Mouse (Mus musculus) T-helper 17 cell (primary cell): Measurements from ENCODE around the gene Pde7b.
"Not testable (repeated sequence)": the region's sequence is repeated elsewhere in the genome, so short reads cannot be mapped to it uniquely, and the experiment has no call there.

ENCODE experiments used
- in situ Hi-C, 2 experiments: fragments of 300-600 bp; cut with MboI, MseI; formaldehyde crosslinking; loops; 1 replicate in 1 of 2; 2 replicates in 1 of 2; pipeline ENCODE4 v1.15.1; 2025; ENCODE audit warnings: high pct_unique_total_duplicates in 2 of 2

The Pde7b gene

DNA sequence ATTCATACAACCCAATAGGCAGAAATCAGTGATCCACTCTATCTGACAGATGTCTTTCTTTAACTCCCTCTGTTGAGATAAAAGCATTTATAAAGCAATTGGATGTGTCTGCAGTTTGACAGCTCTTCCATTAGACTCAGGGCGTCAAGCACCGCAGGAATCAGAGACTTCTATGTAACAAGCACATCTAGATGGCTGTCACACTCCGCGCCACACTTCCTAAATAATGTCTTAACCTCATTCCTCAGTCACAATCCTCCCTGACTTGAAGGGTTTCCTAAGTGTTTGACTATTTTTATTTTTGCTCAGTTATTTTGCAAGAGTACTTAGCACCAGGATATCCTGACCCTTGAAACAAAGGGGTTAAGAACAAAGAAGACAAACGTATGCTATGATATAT is 174.7 kb downstream of the Pde7b start:
- in situ Hi-C loops: no loop called here

DNA sequence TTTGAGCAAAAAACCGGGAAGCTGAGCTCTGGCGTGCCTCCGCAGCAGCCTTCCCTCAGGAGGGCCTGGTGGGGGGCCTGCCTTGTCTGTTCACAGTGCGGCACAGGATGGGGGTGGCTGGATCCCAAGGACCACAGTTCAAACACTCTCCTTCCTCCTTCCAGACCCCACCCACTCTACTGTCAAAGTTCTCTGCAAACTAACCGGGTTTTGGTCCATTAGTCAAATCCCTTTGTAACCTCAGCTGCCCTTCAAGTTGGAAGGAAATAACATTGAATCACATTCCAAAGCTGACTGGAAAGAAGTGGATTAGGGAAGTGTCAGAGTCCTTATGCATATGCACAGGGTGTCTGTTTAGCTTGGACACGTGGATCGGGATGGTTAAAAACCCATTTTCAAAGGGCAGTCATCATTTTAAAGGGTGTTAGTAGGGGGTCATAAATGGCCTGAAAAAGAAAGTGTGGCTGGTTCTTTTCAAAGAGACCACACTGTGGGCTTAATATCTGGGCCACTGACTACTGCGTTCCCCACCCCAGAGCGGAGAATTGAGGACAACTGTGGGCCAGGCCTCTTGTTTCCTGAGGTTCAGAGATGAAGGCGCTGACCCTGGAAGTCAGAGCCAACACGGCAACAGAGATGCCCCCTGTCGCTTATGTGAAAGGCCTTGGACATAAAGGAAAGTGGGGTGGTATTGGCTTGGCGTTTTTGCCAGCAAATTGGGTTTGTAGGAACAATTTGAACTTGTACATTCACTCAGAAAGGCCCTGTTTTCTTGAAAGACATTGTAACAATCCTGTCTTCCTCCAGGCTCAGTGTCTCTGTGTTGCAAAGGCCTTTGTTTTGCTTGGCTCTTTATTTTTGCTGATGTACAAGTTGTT is 175.8 kb downstream of the Pde7b start:
- in situ Hi-C loops: no loop called here

DNA sequence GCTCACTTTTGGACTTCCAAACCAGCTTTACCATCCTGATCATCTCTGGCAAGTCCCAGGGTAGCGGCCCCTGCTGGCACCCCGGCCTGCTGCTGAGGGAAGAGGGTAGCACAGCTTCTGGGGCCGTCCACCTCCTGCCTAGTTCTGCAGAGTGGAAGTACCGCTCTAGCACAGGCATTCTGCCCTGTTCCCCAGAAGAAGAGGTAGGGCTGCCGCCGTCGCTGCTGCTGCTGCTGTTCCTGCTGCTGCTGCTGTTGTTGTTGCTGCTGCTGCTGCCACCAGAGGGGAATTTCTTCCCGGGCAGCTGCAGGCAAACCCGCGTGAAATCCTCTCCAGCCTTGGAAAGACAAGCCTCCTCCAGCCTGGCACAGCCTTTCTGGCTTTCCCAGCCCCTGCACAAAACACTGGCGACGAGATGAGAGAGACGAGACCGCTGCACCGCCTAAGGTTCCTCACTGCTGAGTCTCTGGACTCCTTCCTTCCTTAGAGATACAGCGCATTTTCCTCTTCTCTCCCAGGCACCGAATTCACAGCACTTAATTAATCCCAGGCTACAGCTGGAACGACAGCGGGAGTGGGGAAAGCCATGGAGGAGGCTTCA is 176.8 kb downstream of the Pde7b start:
- in situ Hi-C loops: no loop called here

DNA sequence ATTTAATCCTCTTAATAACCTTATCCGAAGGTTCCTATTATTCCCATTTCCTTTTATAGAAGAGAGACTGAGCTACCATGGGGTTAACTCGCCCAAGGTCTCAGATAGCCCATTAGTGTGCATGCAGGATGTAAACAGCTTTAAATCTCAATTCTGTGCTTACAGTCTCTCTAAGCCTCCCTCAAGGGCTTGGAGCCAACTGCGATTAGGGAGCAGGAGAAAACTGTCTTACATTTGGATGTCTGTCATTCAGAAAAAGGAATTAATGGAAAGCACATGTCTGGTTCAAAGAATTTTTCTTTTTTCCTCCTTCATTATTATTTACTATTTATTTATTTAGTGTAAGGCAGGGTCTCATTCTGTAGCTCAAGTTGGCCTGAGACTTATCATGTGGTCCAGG is 181.8 kb downstream of the Pde7b start:
- in situ Hi-C loops: no loop called here

DNA sequence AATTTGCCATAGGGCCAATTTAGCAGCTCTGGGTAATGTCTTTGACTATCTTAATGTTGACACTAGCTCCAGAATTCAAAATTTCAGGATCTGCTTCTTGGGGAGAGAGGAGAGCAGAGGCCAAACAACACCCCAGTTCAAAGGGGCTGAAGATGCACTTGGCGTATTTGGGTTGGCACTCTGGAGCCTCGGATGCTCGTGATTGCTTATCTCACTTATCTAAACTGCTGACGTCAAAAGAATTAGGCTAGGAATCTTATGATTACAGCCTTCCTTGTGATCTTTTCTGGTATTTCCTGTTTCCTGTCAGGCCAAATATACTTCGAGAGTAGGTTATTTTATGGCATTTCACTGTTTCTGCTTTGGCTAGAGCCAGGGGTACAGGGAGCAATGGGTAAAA is 191.1 kb downstream of the Pde7b start:
- in situ Hi-C loops: no loop called here

DNA sequence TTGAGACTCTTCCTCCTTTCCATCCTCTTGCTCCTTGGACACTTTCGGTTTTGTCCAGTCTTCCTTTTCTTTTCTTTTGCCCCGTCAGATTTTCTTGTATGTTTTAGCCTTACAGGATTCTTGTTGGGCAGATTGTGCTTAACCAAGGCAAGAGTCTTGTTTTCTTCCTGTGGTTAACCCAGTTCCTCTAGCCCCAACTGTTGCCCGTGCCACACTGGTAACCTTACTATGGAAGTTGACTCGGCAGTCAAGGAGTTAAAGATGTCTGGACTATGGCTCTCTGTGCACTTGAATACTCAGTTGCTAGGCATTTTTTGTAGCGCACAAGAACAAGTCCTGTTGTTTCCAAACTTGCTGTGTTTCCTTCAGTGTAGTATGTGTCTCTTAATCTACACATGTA is 193.0 kb downstream of the Pde7b start:
- in situ Hi-C loops: no loop called here

DNA sequence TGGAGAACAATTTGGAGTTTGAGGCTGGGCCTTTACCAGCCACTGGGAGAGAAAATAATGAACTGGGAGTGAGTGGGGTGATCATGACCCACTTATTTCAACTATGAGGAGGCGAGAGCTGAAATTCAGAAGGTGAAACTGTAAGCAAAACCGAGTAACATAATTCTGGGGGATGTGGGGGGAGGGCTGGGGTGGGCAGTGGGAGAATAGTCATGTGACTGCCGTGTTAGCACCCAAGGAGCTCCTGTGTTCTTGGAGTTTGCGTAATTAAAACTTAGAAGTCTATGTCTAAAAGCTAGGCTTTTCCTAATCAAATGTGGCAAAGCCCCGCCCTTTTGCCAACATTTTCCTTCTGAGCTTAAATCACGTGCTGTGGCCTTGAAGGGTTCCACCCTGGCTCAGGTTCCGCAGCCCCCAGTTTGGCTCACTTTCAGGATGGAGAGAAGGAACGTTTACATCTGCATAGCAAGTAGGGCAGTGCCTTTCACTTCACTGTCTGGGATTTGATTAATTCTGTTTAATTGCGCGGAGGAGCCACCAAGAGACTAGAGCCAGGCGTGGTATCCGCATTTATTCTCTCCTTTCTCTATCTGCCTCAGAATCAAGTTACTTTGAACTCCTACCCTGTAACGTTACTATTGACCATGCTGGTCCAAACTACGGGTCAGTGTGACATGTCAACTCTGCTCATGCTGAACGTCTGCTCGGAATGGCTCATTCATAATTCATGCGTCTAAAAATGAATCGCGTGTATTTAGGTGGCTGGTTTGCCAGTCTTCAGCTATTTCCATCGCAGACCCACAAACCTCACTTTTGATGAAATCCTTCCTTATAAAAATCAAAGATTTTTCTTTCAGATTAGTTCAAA is 196.1 kb downstream of the Pde7b start:
- in situ Hi-C loops: no loop called here

DNA sequence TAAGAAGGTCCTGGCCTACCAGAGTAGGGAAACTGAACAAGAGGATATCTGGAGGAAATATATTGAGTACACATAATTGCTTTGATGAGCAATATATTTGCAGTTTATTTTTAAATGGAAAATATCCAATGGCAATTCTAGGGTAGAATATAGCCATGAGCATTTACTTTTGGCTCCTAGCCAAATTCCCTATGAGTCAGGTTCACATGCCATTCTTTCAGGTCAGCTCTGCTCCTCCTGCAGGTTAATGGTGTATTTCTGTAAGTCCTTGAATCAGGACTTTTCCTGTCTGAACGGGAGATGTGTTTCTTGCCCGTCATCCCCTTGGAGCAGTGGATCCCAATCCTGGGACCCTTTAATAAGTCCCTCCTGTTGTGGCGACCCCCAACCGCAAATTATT is 197.1 kb downstream of the Pde7b start:
- in situ Hi-C loops: no loop called here

DNA sequence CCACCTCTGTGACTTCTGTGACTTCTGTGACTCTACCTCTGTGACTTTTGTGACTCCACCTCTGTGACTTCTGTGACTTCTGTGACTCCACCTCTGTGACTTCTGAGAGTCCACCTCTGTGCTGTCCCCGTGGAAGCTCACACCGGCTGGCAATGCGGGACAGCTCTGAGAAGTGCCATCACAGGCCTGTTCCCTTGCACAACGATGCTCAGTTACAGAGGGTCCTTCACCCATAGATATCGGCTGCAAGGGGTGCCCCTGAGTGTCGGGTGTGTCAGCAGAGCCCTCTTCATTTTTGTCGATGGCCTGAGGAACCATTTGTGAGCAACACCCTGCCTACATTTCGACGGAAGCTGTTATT is 206.4 kb downstream of the Pde7b start:
- in situ Hi-C loops: no loop called here

DNA sequence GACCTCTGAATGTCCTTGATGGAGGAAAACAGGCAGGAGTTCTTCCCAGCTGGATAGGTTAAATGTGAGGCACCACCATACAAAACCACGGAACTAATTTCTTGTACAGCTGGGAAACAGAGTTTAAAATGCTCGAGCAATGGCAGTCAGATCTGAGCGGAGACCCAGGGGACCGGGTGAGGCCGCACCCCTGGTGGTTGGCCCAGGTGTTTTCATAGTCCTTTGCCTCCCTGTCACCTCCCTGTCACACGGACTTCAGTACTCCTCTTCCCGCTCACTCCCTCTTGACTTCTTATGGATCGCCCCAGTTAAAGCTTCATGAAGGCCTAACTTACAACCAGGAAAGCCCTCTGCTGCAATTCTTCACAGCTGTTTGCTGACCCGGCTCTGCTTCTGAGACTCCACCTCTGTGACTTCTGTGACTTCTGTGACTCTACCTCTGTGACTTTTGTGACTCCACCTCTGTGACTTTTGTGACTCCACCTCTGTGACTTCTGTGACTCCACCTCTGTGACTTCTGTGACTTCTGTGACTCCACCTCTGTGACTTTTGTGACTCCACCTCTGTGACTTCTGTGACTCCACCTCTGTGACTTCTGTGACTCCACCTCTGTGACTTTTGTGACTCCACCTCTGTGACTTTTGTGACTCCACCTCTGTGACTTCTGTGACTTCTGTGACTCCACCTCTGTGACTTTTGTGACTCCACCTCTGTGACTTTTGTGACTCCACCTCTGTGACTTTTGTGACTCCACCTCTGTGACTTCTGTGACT is 206.9 kb downstream of the Pde7b start:
- in situ Hi-C loops: not testable (repeated sequence)

DNA sequence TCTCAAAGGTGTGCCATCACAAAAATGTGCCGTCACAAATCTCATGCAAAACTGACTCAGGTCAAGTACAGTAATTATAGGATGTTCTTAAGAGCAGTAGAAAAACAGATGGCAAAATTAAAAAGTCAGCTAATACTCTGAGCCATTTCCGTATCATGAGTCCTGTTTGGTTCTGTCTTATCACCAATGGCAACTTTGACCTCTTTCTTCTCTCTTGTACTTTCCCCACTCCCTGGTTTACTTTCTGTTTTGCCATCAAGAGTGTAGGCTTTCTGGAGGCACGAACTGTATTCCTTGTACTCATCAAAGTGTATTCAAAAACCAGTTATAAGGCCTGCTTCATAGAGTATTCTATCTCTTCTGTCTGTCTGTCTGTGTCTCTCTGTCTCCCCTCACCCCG is 211.0 kb downstream of the Pde7b start:
- in situ Hi-C loops: no loop called here

DNA sequence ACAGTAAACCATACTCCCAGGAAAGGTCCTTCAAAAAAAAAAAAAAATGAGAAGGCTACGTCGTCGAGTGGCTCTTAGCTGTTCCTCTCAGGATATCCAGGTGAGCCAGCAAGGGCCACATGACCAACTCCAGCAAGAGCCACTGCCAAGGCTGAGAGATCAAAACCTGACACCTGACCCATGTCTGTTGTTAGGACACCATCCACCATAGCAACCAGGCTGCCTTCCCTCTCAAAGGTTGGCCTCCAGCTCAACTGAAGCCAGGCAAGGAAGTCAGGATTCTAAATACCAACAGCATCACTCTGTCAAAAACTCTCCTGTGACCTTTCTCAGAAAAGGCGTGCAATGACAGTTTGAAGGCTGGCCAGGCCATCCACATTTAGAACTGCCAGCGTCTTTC is 211.4 kb downstream of the Pde7b start:
- in situ Hi-C loops: no loop called here

DNA sequence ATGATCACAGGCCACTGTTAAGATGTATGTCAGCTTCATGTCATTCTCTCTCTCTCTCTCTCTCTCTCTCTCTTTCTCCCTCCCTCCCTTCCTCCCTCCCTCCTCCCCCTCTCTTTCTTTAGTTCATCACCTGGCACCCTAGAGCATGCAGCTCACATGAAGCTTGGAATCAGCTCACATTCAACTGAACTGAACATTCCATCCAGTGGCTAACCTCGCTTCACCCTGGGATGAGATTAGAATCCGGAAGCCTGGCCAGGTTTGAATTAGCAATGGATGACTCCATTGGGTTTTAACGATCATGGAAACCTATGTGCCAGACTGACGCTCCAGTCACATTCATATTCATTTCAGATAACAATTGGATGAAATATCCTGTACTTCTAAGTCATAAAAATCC is 215.1 kb downstream of the Pde7b start:
- in situ Hi-C loops: no loop called here

DNA sequence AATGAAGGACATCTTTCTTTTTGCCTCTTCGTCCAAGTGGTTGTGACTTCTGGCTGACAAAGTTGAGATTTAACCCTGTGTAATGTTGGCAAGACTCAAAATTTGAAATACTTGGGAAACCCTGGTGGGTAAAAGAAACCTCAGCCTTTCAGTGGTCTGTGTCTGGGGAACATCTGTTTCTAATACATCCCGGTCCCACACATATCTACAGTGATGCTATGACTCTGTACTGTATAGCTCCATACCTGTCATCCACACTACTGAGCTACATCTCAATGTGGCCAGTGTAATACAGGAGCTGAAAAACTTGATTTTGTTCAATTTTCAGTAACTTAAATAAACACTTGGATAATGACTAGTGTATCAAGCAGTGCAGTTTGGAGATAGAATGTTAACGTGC is 216.4 kb downstream of the Pde7b start:
- in situ Hi-C loops: no loop called here

DNA sequence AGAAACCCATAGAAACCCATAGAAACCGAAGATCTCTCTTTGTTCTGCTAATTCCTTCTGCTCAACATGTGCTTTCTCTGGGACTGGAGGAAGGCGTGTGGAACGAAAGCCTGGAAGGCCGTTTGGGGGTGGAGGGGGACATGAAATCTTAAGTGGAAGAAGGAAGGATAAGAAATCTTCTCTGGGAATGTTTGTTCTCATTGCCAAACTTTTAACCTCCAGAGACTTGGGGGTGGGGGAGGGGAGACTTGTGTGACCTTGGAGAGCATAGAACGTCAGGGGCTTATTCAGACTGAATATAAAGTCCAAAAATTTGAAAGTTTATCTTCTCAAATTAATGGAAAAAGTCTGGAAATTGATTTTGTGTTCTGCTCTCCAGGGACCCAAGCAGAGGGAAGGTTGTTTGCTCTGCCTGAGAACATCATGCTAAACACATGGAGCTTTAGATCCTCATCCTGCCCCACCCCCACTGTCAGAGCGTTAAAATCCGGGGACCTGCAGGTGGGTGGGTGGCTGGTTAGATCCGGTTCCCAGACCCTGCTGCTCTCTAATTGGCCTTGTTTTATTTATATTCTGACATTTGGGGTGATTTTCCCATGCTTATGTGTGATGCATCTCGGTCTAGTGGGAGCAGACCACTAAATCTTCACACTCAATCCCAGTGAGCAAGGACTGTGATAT is 217.0 kb downstream of the Pde7b start:
- in situ Hi-C loops: no loop called here

DNA sequence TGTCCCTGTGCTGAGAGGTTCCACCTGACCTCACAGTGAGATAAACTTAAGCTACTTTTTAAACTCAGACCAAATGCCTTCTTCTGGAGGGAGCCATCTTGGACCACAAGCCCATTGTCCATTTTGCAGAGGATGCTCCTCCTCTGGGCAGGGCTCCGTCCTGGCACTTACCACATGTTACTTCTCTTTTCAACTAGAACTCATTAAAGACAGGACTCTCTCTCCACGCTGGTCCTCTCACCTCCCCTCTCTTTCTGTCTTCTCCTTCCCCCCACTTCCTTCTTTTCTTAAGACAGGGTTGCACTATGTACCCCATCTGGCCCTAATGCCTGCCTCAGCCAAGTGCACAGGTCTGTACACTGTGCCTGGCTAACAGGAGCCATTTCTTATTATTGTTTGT is 217.8 kb downstream of the Pde7b start:
- in situ Hi-C loops: no loop called here

DNA sequence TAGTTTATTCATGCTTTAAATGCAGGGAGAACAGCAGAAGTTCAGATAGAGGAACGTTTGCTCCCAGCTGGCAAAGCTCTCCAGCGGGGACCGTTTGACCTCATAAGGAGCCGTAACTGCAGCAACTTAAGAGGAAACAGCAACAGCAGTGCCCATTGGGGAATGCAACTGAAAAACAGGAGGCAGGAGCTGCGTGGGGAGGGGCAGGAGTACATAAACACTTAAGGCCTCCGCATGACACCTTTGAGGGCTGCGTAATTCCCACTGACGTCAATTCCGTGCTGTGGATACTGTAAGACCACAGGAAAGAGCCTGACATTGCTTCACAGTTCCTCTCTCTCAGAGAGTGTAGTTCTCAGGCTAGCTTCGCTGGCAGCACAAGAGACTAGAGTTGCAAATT is 219.4 kb downstream of the Pde7b start:
- in situ Hi-C loops: no loop called here

DNA sequence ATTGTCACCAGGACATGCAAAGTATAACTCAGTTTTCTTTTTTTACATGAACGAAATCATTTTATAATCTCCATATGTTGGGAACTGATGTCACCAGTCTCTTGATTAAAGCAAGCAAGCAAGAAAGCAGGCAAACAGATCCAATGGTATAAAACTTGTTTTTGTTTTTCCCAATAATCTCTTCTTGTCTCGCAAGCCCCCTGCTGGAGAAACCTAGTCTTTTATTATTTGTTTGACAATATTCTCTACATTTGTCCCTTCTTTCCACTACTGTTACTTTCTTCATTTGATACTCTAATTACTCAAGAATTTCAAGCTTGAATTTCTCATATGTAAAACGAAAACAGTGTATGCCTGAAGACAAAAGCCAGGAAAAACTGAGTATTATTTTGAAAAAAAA is 220.1 kb downstream of the Pde7b start:
- in situ Hi-C loops: no loop called here

DNA sequence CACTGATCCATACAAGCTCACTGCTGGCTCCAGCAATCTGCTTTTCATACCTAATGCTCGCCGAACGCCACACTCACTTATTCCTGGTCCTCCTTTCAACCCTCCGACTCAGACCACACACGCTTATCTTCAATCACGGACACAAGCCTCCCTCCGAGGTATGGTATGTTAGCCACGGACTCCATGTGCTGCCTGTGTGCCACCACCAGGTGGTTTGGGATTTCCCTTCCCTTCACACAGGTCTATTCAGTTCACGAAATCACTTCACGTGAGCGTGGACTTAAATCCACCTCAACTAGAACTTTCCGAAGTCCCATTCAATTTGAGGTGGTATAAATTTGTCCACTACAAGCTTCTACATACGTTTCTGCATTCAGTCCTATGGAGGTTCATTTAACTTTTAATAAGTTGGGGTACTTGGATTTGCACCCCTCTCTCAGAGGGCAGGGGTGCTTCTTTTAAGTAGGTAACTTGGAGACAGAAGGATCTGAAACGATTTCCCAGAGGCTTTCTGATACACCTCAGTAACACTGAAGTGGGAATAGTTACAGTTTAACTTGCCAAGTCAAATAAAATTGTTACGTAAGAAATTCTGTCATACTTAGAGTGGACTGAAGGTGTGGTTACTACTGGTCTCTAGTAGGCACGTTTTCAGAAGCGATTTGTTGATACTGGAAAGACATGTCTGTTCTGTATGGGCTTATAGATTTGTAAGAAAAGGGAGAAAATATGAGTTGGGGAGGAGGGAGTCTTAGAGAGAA is 221.4 kb downstream of the Pde7b start:
- in situ Hi-C loops: no loop called here

DNA sequence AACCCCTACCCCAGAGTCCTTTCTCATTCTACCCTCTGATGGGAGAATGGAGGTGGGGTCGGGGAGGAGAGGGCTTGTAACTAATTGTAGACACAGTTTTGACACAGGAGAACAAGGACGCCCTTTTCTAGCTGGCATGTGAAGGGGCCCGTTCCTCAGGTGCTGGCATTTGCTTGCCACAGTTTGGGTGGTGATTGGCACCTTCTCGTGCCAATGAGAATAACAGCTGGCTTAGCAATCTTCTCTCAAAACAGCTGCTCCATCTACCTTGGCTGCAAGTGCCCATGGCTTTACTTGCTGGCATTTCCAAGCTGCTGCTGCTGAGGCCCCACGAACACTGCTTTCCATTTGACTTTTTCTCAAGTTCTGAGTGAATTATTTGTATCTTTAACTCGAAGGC is 223.7 kb downstream of the Pde7b start:
- in situ Hi-C loops: no loop called here
